Mouse (Mus musculus): Measurements from ENCODE around the gene Wsb2. TPM values are rescaled to one million over a fixed set of nuclear protein-coding genes. Genes with fewer than 3 reads are reported as not detected.
"Not testable (repeated sequence)": the region's sequence is repeated elsewhere in the genome, so short reads cannot be mapped to it uniquely, and the experiment has no call there.

Gene Wsb2
- polyA plus RNA-seq, 1 experiment, result 428 TPM

GRCm38 (mm10) chr5:117376331-117376761, 19.2 kb downstream of the Wsb2 start:
- H3K4me1 ChIP-seq (ENCODE audit: control insufficient read depth, insufficient read depth, low read length), result peaks cover 16% of the 10 kb centered on the region
- no peak overlapping the region for H3K4me3 ChIP-seq (ENCODE audit: insufficient read depth, low read length)
- H3K27ac ChIP-seq (ENCODE audit: insufficient read depth, low read length), result peak overlapping the region; percentile 56; the same call in 1 of the 2 replicates
- TF ChIP-seq CTCF (IDR thresholded peaks at IDR 0.05; ENCODE audit: extremely low read depth, insufficient read depth, low read length) (no peak), POLR2A (IDR thresholded peaks at IDR 0.05; ENCODE audit: extremely low read depth, insufficient read depth, low read length) (0 out of 2 replicates have a peak, but pooled peaks have one; percentile 31)

DNA sequence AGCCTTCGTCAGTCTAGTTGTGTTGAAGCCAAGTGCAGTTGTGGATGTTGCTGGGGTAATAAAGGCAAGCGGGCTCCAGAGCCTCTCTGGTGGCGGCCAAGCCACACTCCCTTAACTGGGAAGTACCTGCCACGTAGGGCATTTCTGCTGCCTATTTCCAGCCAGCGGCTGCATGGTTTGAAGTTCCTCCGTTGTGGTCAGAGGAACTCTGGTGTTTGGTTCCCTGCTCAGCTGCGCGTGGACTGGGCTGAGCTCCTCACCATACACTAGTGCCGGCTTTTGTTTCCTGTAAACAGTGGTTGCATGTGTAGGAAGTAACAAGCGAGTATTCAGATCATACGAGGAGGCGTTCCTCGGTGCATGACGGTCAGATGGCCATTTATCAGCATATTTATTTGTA, 20.6 kb downstream of the Wsb2 start:
- not testable (repeated sequence) for H3K4me3 ChIP-seq (ENCODE audit: insufficient read depth, low read length); H3K27ac ChIP-seq (ENCODE audit: insufficient read depth, low read length)
- peaks cover 16% of the 10 kb centered on the region for H3K4me1 ChIP-seq (ENCODE audit: control insufficient read depth, insufficient read depth, low read length)

- peaks cover 9% of the 10 kb centered on the region for H3K4me1 ChIP-seq (ENCODE audit: control insufficient read depth, insufficient read depth, low read length)
- H3K27ac ChIP-seq (ENCODE audit: insufficient read depth, low read length), result no peak overlapping the region
- TF ChIP-seq POLR2A (IDR thresholded peaks at IDR 0.05; ENCODE audit: extremely low read depth, insufficient read depth, low read length), result no peak
- TF ChIP-seq CTCF (IDR thresholded peaks at IDR 0.05; ENCODE audit: extremely low read depth, insufficient read depth, low read length), result no peak
- H3K4me3 ChIP-seq (ENCODE audit: insufficient read depth, low read length), result no peak overlapping the region
These were observed 23.1 kb downstream of the Wsb2 start for GRCm38 (mm10) chr5:117380199-117380598.

DNA sequence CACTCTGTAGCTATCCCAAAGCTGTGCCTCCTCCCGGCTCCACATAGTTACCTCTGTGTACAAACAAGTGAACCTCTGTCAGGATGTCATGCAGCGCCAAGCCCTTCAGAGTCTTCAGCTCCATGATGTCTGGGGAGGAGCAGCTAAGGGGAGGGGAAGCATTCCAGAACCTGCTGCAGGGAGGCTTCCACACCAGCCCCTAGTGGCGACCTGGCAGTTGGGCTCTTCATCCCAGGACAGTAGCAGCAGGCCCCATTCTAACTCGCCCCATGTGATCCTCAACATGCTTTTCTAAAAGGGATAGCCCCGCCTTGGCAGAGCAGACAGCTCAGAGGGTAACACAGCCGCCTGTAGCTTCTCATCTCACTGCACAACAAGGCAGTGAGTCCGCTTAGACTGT, 24.7 kb downstream of the Wsb2 start:
- peaks cover under 1% of the 10 kb centered on the region; the same call in 1 of the 2 replicates for H3K4me1 ChIP-seq (ENCODE audit: control insufficient read depth, insufficient read depth, low read length)
- H3K4me3 ChIP-seq (ENCODE audit: insufficient read depth, low read length), result no peak overlapping the region
- TF ChIP-seq CTCF (IDR thresholded peaks at IDR 0.05; ENCODE audit: extremely low read depth, insufficient read depth, low read length) (no peak), POLR2A (IDR thresholded peaks at IDR 0.05; ENCODE audit: extremely low read depth, insufficient read depth, low read length) (no peak)
- H3K27ac ChIP-seq (ENCODE audit: insufficient read depth, low read length), result no peak overlapping the region

- H3K27ac ChIP-seq (ENCODE audit: insufficient read depth, low read length), result no peak overlapping the region
These were observed 26.1 kb downstream of the Wsb2 start for GRCm38 (mm10) chr5:117383198-117383597.

DNA sequence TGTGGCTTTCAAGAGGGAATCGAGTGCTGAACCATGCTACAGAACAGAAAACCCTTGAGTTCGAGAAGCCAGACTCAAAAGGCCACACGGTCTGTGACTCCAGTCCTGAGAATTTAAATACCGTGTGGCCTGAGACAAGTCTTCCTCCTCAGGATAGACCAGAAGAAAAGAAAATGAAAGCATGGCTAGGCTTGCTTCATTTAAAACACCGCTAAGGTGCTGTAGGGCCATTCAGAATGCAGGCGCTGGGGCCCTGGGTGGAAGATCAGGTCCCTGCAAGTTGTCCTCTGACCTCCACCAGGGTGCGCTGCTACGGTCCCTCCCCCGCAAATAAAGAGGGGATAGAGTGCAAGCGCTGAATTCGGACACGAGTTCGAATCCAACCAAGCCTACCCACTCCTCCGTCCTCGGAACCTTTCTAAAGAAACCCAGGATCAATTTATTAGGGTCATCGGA, 31.2 kb downstream of the Wsb2 start:
- H3K4me1 ChIP-seq (ENCODE audit: control insufficient read depth, insufficient read depth, low read length), result no peaks in the 10 kb centered on the region
- H3K4me3 ChIP-seq (ENCODE audit: insufficient read depth, low read length), result peak overlapping the region; percentile 32
- TF ChIP-seq POLR2A (IDR thresholded peaks at IDR 0.05; ENCODE audit: extremely low read depth, insufficient read depth, low read length), result no peak
- 0 out of 2 replicates have a peak, but pooled peaks have one; percentile 8 for TF ChIP-seq CTCF (IDR thresholded peaks at IDR 0.05; ENCODE audit: extremely low read depth, insufficient read depth, low read length)
- no peak overlapping the region for H3K27ac ChIP-seq (ENCODE audit: insufficient read depth, low read length)

More at GRCm38 (mm10) chr5:117383198-117383597, 26.1 kb downstream of the Wsb2 start:
- TF ChIP-seq CTCF (IDR thresholded peaks at IDR 0.05; ENCODE audit: extremely low read depth, insufficient read depth, low read length) (no peak), POLR2A (IDR thresholded peaks at IDR 0.05; ENCODE audit: extremely low read depth, insufficient read depth, low read length) (no peak)
- Histone ChIP-seq H3K4me3 (ENCODE audit: insufficient read depth, low read length) (no peak overlapping the region), H3K4me1 (ENCODE audit: control insufficient read depth, insufficient read depth, low read length) (no peaks in the 10 kb centered on the region; the same call in 1 of the 2 replicates)

GRCm38 (mm10) chr5:117388877-117389276, 31.8 kb downstream of the Wsb2 start, which contains the start of gene Rfc5:
Gene Rfc5 (minus strand): TSS chr5:117389047.
- TF ChIP-seq POLR2A (IDR thresholded peaks at IDR 0.05; ENCODE audit: extremely low read depth, insufficient read depth, low read length), result no peak
- TF ChIP-seq CTCF (IDR thresholded peaks at IDR 0.05; ENCODE audit: extremely low read depth, insufficient read depth, low read length), result no peak
- H3K27ac ChIP-seq (ENCODE audit: insufficient read depth, low read length), result 0 out of 2 replicates have a peak within 1 kb of the TSS, but pooled peaks have one; percentile 1

GRCm38 (mm10) chr5:117390895-117391294, 33.8 kb downstream of the Wsb2 start:
- Histone ChIP-seq H3K4me3 (ENCODE audit: insufficient read depth, low read length) (no peak overlapping the region), H3K4me1 (ENCODE audit: control insufficient read depth, insufficient read depth, low read length) (no peaks in the 10 kb centered on the region), H3K27ac (ENCODE audit: insufficient read depth, low read length) (no peak overlapping the region)
- TF ChIP-seq POLR2A (IDR thresholded peaks at IDR 0.05; ENCODE audit: extremely low read depth, insufficient read depth, low read length) (no peak), CTCF (IDR thresholded peaks at IDR 0.05; ENCODE audit: extremely low read depth, insufficient read depth, low read length) (no peak)

More at GRCm38 (mm10) chr5:117388877-117389276, 31.8 kb downstream of the Wsb2 start, which contains the start of gene Rfc5:
- Histone ChIP-seq H3K4me3 (ENCODE audit: insufficient read depth, low read length) (peak within 1 kb of the TSS; percentile 32), H3K4me1 (ENCODE audit: control insufficient read depth, insufficient read depth, low read length) (no peaks in the 10 kb centered on the region)

GRCm38 (mm10) chr5:117395834-117396233, 38.7 kb downstream of the Wsb2 start:
- no peak overlapping the region for H3K4me3 ChIP-seq (ENCODE audit: insufficient read depth, low read length)
- H3K27ac ChIP-seq (ENCODE audit: insufficient read depth, low read length), result no peak overlapping the region
- no peaks in the 10 kb centered on the region for H3K4me1 ChIP-seq (ENCODE audit: control insufficient read depth, insufficient read depth, low read length)
- TF ChIP-seq CTCF (IDR thresholded peaks at IDR 0.05; ENCODE audit: extremely low read depth, insufficient read depth, low read length) (no peak), POLR2A (IDR thresholded peaks at IDR 0.05; ENCODE audit: extremely low read depth, insufficient read depth, low read length) (no peak)

GRCm38 (mm10) chr5:117396596-117397014, 39.5 kb downstream of the Wsb2 start:
- Histone ChIP-seq H3K4me3 (ENCODE audit: insufficient read depth, low read length) (no peak overlapping the region), H3K27ac (ENCODE audit: insufficient read depth, low read length) (no peak overlapping the region), H3K4me1 (ENCODE audit: control insufficient read depth, insufficient read depth, low read length) (no peaks in the 10 kb centered on the region)
- TF ChIP-seq CTCF (IDR thresholded peaks at IDR 0.05; ENCODE audit: extremely low read depth, insufficient read depth, low read length) (no peak), POLR2A (IDR thresholded peaks at IDR 0.05; ENCODE audit: extremely low read depth, insufficient read depth, low read length) (no peak)

All from cortical plate, adult 2 months (tissue).